Mouse (Mus musculus) ovary, postnatal 36 days (tissue): ENCODE results near the gene Erc2.
"Not testable (repeated sequence)": the region's sequence is repeated elsewhere in the genome, so short reads cannot be mapped to it uniquely, and the experiment has no call there.

ENCODE experiments used
- DNase-seq: peaks from one replicate; pipeline ENCODE4 v3.0.0; 2022; ENCODE audit warnings: low spot score, mixed read lengths

Erc2 gene

DNA sequence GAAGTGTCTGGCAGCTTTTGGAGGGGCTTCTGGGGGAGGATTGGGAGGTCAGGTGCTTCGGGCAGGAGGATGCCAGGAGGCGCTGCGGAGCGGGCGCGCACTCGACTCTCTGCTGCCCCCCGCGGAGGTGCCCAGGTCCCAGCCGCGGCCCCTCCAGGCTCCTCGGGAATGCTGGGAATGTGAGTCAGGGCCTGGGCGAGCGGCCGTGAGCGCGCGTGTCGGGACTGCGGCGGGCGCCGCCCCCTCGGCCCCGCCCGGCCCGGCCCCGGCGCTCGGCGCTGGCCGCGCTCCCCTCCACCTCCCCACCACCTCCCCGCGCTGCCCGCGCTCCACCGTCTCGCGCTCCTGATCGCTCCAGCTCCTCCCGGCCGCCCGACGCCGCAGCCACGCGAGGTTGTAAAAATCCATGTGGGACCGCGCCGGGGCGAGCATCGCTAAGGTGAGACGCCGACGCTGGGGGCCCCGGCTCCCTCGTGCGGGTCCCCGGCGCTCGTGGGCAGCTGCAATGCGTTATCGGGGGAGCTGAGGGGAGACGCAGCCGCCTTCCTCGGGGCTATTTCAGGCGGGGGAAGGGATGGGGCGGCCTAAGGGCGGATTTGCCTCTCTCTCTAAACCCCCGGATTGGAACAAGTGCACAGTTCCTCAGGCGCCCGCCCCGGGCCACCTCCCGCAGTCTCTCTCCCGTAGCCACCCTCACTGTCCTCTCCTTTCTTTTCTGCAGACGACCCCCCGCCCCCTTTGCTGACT lies at the start of gene Erc2:
Gene Erc2, plus strand, starts transcription at position 253 of the 747 bp plus-strand sequence.
- DNase-seq = peak; percentile 74

DNA sequence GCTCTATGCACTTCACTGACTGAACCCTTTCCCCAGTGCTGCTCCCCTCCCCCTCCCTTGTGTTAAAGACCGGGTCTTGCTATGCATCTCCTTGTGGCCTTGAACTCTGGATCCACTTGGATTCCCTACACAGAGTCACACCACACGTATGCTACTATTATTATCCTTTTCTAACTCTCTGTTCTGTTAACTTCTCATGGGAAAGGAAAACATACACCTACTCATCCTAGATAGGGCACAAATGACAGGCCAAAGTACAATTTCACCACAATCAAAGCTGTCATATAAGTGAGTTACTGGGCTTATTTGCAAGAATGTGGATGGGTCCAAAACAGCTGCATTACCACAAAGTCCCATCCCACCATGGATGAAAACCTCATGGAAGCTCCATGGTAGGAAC lies 43.8 kb upstream of the Erc2 start:
- DNase-seq = no peak

DNA sequence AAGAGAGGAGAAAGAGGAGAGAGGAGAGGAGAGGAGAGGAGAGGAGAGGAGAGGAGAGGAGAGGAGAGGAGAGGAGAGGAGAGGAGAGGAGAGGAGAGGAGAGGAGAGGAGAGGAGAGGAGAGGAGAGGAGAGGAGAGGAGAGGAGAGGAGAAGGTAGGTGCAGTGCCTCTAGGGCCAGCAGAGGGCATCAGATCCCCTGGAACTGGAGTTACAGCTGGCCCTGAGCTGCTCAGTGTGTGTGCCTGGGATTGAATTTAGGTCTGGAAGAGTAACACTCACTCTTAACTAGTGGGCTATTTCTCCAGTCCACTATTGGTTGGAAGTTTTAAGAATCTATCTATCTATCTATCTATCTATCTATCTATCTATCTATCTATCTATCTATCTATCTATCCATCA lies 32.6 kb upstream of the Erc2 start:
- not testable (repeated sequence) for DNase-seq

DNA sequence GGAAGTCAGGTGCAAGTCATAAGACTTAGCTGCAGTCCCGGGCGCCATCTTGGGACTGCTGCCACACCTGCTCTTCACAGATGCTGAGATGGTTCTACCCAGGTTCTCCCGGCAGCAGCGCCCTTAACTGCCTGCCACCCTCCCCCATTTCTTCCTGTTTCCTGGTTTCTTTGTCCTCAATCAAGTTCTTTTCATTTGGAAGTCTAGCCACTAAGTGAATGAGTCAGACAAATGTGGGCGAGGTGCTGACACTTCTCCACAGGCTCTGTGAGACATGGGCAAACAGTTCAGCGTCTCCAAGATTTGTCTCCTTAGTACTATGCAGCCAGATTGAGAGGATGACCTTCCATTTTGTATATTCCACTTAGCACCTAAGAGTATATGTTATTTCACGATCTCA lies 30.1 kb upstream of the Erc2 start:
- no peak for DNase-seq

DNA sequence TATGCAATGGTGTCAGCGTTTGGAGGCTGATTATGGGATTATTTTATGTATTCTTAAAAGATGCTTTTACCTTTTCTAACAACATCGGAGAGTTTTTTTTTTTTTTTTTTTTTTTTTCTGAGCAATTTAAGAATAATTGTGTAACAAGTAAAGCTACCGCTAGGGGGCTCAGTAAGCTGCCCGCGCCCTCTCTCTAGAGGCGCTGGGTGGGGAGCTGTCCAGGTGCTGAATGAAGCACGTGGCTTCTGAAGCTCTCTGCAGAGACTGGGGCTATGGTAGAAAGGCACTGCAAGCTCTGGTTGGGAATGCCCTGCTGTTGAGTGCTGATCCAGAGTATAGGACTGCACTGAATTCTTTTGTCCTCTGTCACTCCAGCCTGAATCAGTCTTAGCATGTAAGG lies 26.0 kb upstream of the Erc2 start:
- DNase-seq = peak; percentile 81

DNA sequence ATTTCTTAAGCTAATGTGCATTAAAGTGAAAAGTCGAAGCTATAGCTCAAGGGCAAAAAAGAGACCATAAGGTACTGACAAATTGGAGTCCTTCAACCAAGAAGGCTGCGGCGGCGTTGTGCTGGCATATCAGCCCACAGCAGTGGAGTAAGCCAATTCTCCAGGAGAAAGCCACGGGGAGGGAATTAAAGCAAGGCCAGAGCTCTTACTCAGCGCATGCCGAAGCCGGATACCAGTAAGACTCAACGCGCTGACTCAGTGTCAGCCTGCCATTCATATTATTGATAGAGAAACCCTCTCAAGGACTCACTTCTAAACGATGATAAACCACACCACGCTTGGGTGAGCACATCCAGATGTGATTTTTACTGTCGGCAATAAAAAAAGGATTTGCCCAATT lies 20.1 kb upstream of the Erc2 start:
- no peak for DNase-seq

DNA sequence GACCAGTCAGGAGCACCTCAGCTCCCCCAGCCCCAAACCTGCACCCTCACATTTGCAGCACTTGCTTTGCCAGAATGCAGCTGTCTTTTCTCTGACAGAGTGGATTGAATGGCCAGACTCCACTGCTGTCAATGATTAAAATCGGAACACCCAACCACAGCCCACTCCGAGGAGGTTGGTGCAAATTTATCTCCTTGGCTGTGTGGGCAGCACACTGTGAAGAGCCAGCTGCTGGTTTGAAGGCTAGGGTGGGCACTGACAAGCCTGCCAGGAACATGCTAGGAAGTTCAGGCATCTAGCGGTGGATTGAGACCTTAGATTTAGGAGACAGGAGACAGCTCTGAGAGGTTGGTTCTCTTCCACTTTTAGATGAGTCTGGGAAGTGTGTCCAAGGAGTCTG lies 14.8 kb upstream of the Erc2 start:
- no peak for DNase-seq

DNA sequence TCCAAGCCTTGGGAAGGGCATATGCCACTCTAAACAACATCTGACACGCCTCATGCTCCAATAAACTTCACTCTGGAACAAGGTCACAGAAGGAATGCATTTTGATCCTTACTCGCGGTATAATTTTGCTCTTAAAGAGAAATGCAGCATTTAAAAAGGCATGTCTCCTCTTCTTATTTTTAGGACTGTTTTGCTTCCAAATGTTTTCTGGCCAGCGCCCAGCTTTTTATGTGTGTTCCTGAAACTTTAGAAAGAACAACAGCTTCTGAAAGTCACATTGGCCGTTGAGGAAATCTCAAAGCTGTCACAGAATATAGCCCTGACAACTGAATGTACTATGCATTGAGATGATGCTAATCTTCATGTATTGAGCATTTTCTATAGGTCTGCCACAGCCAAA lies 8.5 kb upstream of the Erc2 start:
- DNase-seq = no peak

DNA sequence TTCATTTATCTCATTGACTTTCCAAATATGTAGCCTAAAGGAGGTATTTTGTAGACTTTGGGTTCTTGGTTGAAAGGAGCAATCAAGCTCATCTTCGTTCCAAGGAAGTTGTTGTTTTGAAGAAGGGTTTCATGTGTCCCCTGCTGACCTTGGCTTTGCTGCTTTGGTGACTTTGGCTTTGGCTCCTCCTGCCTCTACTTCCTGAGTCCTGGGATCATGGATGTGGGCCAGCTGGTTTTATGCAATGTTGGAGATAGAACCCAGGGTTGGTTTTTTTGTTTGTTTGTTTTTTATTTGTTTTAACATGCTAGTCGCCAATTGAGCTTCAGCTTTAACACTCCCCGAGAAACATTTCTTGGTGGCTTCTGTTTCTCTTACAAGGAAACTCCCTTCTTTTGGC lies 4.9 kb upstream of the Erc2 start:
- DNase-seq = no peak

DNA sequence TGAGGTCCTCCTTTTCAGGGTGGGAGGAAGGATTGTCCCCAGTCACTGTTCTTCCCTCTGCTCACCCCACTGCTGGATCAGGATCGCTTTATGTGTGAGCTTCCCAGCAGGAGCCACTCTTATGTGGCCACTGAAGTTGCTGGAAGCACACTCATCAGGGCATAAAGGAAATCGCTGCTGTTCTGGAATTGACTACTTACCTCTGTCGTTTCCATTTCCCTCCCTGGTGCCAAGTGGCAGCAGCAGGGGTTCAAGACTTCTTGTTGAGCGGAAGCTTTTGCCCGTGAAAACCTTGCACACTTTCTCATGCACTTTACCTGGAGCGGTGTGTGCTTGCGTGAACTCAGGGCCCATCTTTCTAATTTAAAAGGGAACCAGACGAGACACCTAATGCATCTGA lies 652 bp upstream of the Erc2 start:
- no peak for DNase-seq

DNA sequence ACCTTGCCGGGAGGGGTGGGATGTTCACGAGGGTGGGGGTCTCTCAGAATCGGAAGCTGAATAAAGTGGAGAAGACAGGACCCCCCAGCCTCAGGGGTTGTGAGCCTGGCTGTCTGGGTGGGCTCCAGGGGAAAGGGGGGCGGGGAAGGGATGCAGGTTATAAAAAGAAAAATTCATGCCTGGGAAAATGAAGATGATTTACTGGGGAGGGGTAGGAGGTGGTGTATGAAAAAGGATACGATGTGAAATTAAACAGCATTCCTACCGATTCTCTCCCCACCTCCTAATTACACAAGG lies 643 bp downstream of the Erc2 start:
- no peak for DNase-seq

DNA sequence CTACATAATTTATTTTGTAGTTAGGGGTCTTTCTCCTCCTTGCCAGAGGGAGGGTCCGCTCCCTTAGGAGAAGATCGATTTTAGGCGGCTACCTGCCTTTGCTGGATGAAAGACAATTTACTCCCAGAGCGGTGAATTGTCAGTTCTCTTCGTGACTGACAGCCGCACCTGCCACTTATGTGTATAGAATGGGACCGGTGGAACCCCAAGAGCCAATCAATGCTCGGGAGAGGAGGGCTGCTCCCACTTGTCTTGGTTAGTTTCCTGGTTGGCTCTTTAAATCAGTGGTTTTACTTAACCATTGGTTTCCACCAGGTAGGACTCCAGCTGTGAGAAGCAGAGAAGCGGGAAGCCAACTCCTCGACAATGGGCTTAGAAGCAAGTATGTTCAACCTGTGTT lies 1.1 kb downstream of the Erc2 start:
- DNase-seq = peak; percentile 14

DNA sequence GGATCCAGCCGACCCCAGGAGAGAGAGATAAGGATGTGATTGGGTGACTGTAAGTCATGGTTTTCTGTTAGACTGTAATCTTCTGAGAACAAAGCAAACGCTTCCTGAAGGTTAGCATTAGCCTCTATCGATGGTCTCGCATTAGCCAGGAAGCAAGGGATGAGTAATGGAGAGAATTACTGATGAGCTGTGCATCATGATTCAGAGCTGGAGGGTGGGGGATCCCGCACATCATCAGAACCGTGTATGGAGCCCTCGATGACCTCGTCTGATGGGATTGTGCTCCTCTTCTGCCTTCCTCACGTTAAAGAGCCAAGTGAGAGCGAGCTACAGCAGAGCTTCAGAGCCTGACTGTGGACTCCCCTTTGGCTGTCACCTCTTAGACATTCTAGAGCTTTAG lies 6.5 kb downstream of the Erc2 start:
- no peak for DNase-seq

DNA sequence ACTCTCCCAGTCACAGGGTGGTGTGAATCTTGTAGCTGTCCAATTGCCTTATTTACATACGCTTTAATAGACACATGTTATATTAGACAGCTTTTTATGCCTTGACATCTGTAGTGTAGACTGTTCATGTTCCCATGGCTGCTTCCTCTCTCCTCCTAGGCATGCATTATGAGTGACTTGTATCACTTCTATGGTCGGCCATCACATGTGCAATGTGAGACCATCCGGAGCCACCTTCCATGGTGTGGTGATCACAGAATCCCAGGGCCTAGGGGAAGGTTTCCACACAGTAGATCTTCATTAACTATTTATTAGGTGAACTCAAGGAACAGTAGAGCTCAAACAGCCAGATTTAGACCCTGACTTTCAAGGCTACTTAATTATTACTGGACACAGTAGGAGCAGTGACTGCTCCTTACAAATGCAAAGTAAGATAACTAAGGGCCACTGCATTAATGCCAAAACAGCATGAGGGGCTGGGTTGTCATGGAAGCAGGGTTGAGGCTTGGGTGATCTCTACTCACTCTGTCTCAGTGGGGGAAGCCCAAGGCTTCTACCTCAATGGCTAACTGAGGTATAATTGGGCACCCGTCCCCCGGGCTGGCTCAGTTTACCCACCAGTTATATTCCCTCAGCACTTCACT lies 7.3 kb downstream of the Erc2 start:
- no peak for DNase-seq

DNA sequence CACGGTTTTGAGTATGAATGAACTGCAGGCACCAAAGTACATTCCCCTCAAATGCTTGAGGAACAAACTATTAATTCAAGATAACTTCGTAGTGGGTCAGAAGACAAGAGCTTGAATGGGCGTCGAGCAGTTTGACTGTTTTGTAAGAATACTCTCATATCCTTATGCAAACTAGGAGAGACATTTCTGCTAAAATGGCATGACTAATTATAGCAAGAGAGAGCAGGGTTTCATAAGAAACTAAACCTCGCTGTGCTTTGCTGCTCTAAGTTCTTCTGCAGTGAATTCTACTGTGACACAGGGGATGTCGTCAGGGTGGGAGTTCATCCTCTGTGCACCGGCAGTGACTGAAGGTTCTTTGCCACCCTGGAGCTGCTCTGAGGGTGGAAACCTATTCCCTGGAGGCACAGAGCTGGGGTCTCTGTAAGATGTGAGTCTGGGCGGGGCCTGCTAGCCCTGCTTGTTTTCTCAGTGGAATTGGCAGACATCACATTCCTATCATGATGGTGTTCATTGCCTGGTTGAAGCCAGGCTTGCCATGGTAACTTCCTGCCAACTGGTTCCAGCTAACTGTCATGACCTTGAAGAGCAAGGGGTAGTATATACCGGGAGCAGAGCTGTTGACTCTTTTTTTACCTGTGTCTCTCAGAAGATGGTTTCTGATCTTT lies 8.9 kb downstream of the Erc2 start:
- no peak for DNase-seq

DNA sequence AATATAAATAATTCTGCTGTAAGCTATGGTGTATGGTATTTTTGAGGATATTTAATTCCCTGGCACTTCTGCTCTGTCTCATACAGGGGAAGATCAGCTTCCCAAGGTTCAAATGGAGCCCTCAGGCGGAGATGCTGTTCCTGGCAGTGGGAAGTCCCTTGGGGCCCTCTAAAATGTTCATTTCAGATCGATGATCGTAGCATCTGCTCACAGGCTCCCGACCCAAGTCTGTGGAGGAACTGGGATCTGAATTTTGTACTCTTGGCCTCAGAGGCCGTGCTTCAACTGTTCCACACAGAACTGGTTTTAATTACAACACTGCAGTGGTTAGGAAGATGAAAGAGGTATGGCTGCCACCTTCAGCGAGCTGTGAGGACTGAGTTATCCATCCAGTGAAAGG lies 12.5 kb downstream of the Erc2 start:
- no peak for DNase-seq

DNA sequence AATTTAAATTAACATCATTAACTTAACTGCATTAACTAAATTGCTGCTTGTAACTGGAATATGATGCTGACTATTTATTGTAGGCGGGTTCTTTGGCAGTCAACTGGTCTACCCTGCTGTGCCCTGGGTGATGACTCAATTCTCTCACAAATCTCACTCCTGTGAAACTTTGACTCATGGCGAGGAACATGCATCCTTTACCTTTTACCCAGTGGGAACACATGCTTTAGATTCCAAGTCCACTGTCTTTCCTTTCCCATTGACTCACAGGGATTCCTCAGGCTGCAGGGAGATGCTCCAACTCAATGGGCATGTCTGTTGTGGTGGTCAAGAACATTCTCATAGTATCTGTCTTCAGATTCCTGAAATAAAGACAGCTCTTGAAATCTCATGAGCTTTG lies 14.3 kb downstream of the Erc2 start:
- no peak for DNase-seq

DNA sequence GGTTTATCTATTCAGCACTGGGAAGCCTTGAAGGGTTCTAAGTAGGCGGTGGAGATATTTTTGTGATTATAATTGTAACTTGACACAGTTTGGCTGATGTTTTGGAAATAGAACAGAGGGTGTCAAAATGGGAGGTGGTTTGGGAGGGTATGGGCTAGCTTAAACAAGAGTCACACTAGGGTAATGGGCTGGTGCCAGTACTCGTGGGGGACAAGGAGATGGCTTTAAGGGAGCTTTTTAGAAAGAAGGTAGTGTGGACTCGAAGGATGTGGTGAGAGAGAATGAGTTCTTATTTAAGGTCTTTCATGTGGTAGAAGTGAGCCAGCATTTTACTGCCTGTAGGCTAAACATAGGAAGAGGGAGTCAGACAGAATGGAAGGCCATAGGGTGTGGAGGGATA lies 19.2 kb downstream of the Erc2 start:
- no peak for DNase-seq

DNA sequence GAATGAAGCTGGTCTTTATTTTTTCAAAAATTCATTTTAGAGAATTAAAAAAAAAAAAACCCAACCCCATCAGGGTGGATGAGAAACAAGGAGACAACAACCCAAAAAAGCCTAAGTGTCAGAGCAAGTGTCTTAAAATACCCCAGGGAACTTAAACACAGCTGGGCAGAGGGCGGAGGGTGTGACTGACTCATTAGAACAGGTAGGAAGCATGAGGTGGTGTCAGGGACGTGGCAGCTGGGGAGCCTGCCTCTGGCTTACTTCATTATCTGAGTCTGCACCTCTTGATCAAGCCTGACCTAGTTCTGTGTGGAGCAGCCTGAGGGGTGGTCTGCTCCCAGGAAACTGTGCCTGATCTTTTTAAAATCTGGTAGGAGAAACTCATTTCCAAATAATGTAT lies 20.8 kb downstream of the Erc2 start:
- DNase-seq = no peak

DNA sequence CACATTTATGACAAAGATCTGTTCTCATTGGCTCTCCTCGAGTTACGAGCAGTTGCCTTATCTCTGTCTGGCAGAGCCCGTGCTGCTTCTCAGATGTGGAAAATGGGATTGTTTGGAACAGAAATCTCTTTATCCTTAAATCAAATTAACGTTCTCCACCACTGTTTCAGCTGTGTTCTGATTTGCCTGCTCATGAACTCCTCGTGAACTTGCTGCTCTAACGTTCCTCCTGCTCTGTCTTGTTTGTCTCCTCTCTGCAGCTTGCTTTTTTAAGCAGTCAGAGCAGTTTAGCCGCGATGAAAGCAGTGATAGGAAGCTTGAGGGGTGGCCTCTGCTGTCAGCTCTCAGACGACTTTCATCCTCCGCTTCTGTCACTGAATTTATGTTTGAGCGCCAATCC lies 32.4 kb downstream of the Erc2 start:
- DNase-seq = no peak

DNA sequence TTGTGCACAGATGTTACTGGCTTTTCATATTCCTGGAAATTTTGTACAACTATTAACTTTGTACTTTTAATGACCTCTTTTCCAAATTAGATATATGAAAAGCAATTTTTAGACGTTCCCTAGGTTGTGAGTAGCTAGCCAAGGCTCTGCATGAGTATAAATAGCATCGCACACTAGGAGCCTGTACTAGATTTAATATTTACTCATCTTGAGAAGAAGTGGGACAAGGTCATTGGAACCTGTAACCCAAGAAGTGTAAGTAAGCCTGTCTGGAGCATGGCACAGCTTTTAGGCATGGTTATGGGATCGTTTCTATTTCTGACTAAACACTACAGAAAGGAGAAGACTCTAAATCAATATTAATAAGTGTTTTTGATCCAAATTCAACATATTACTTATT lies 36.4 kb downstream of the Erc2 start:
- no peak for DNase-seq

DNA sequence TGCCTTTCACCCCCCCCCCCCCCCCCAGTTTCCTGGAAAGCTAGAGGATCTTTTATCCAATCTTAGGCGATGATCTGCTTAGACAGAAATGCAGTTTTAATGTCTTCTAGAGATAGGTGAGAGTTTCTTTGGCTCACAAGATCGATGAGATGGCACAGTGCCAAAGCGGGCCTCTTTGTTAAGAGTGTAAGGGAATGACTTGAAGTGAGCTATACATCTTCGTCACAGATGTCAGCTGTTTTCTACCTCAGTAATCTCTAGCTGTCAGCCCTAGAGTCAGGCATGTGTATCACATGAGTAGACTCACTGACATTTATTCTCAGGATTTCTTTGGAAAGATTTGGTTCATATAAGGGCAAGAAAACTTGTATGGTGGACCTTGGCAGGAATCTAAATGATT lies 39.2 kb downstream of the Erc2 start:
- no peak for DNase-seq

DNA sequence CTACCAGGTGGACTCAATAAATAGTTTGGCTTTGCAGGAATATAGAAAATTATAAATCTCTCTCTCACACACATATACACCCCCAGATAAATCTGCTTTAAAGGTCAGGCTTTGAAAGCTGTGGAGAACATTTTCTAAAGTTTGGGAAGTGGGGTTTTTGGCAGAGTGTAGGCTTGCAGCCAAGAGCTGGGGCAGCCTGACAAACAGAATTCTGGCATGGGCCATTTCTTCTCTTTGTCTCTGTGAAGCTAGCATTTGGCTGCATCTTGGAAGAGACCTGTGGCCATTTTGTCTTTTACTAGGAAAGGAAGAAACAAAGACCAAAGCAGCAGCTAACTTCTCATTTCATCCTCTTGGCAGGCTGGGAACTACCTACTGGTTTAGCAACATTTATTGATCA lies 40.0 kb downstream of the Erc2 start:
- DNase-seq = no peak
